Mouse (Mus musculus) midbrain, postnatal 0 days (tissue): ENCODE results near the gene Krt78. TPM values are rescaled to one million over a fixed set of nuclear protein-coding genes. Genes with fewer than 3 reads are reported as not detected.

Source experiments
- ATAC-seq: fragments of 200-750 bp; cut with Nextera tagmentation; 2 replicates; pipeline ENCODE4 v1.8.0; 2017; ENCODE audit warnings: moderate number of reproducible peaks, mild to moderate bottlenecking, moderate TSS enrichment, moderate library complexity; ENCODE audit not compliant: low FRiP score
- DNase-seq: peaks from one replicate; pipeline ENCODE4 v3.0.0-alpha.2; 2015; ENCODE audit warnings: low spot score
- H3K27ac ChIP-seq: fragments of 300-500 bp; sonication (generic); 2 replicates; pipeline ENCODE4 v1.5.1; 2014; ENCODE audit warnings: low read depth, mild to moderate bottlenecking, low read length, mixed read lengths
- H3K27me3 ChIP-seq: fragments of 300-500 bp; sonication (generic); 2 replicates; pipeline ENCODE4 v1.6.1; 2014; ENCODE audit warnings: low read length, control low read depth, mixed read lengths; ENCODE audit not compliant: insufficient read depth
- H3K36me3 ChIP-seq: fragments of 300-500 bp; sonication (generic); 2 replicates; pipeline ENCODE4 v1.6.1; 2014; ENCODE audit warnings: low read length, control low read depth, mixed read lengths; ENCODE audit not compliant: insufficient read depth
- H3K4me1 ChIP-seq: fragments of 300-500 bp; sonication (generic); 2 replicates; pipeline ENCODE4 v1.6.1; 2014; ENCODE audit warnings: mild to moderate bottlenecking, control low read depth, antibody characterized with exemption, low read length, mixed read lengths; ENCODE audit not compliant: insufficient read depth
- H3K4me2 ChIP-seq: fragments of 300-500 bp; sonication (generic); 2 replicates; pipeline ENCODE4 v1.6.1; 2014; ENCODE audit warnings: low read depth, mild to moderate bottlenecking, low read length, mixed read lengths; ENCODE audit not compliant: poor library complexity, severe bottlenecking
- H3K4me3 ChIP-seq: fragments of 300-500 bp; sonication (generic); 2 replicates; pipeline ENCODE4 v1.5.1; 2014; ENCODE audit warnings: low read depth, mild to moderate bottlenecking, low read length, moderate library complexity
- H3K9ac ChIP-seq: fragments of 300-500 bp; sonication (generic); replicated peaks from 2 replicates; pipeline ENCODE4 v1.6.1; 2014; ENCODE audit warnings: mild to moderate bottlenecking, low read length, moderate library complexity, mixed read lengths; ENCODE audit not compliant: poor library complexity, severe bottlenecking
- H3K9me3 ChIP-seq: fragments of 300-500 bp; sonication (generic); 2 replicates; pipeline ENCODE4 v1.6.1; 2016; ENCODE audit warnings: low read length, control low read depth
- CTCF ChIP-seq: IDR thresholded peaks from 2 replicates; pipeline ENCODE4 v1.5.1; 2016; ENCODE audit warnings: antibody characterized with exemption, mild to moderate bottlenecking
- WGBS: fragments of 180-500 bp; shearing (Covaris S2); extraction: QIAGEN DNeasy Blood & Tissue Kit; methylation state at CpG from one replicate; pipeline ENCODE4 v1.1.7; 2014; 5-methylcytosine and 5-hydroxymethylcytosine counted together
- polyA plus RNA-seq: library from polyadenylated mRNA; unstranded; fragments of >200 nt; fragmentation: Nextera tagmentation; extraction: Ambion mirVana; gene quantifications from 2 replicates; pipeline ENCODE4 v1.2.1, GENCODE M21; 2015
- total RNA-seq: library from RNA; depleted of rRNA; stranded (reverse); fragments of >200 nt; gene quantifications from 2 replicates; pipeline ENCODE4 v1.2.3, GENCODE M21; 2014

The Krt78 gene
- total and polyA plus RNA-seq, 2 experiments from 2014 or later = 0.49 TPM; not detected in 1

DNA sequence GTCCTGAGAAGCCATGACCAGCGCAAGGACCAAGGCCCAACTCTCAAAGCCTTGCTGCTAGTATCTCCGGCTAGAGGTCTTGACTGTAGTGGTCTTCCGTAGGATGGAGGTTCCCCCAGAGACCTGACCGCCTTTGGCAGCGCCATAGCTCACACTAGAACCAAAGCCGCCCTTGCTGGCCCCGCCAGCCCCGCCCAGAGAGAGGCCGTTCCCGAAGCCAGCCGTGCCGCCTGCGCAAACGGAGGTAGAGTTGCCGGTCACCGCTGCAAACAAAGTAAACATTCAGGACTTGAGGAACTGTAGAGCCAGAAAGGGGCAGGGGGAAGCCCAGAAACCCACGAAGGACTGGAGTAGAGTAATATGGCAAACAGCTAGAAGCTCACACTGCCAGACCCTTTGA, 24.4 kb downstream of the Krt78 start:
- 7% methylated on average over 17 of the region's 17 CpGs for WGBS
- DNase-seq (no peak), ATAC-seq (no peak)
- no peak for TF ChIP-seq CTCF
- Histone ChIP-seq H3K9me3 (no peaks in the 10 kb centered on the region), H3K36me3 (no peaks in the 10 kb centered on the region), H3K27ac (no peak overlapping the region), H3K4me1 (no peaks in the 10 kb centered on the region), H3K4me2 (peak overlapping the region; percentile 4; the same call in 1 of the 2 replicates), H3K27me3 (peaks cover 8% of the 10 kb centered on the region; the same call in 1 of the 2 replicates), H3K9ac (no peak overlapping the region), H3K4me3 (no peak overlapping the region)

- no peaks in the 10 kb centered on the region for H3K36me3 ChIP-seq
- TF ChIP-seq CTCF = no peak
- 28% methylated on average over 9 of the region's 9 CpGs for WGBS
Observed at GRCm38 (mm10) chr15:101929087-101929486, 25.0 kb downstream of the Krt78 start.

DNA sequence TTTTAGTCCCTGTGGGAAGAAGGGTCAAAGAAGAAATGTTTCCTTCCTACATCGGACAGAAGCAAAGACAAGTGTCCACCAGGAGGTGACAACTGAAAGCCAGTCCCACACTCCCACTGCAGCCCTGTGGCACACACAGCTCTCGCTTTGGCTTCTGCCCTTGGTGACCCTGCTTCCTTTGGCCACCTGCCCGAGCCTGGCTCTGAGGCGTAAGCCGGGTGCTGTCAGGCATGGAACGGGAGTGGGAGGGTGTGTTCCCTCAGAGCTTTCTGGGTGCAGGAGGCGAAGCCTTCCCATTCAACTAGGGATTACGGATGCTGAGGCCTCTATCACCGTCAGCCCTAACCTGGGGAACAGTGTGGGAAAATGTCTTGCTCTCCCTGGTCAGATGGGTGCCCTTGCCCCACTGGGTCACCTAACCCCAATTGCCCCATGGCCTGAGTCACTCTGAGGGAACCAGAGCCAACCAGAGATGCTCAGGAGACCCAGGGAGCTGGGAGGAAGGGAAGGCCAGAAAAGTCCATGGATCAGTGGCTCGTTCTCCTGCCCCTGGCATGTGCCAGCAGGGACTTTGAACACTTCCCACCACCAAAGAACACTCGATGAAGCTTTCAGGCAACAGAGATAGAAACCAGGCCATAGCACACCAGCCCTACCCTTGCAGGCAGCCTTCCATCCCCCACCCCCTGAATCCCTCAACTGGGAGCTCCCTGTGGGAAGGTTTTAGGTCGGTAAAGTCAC, 26.6 kb downstream of the Krt78 start:
- H3K36me3 ChIP-seq = no peaks in the 10 kb centered on the region
- H3K9ac ChIP-seq = no peak overlapping the region
- no peak for TF ChIP-seq CTCF
- no peaks in the 10 kb centered on the region for H3K4me1 ChIP-seq
- DNase-seq (no peak), ATAC-seq (no peak)
- no peaks in the 10 kb centered on the region for H3K9me3 ChIP-seq
- H3K4me2 ChIP-seq = no peak overlapping the region
- H3K4me3 ChIP-seq = no peak overlapping the region
- peaks cover 8% of the 10 kb centered on the region; the same call in 1 of the 2 replicates for H3K27me3 ChIP-seq
- no peak overlapping the region for H3K27ac ChIP-seq
- 64% methylated on average over 12 of the region's 12 CpGs for WGBS

More at GRCm38 (mm10) chr15:101929087-101929486, 25.0 kb downstream of the Krt78 start:
- H3K9ac ChIP-seq = no peak overlapping the region
- H3K27ac ChIP-seq = no peak overlapping the region
- peaks cover 8% of the 10 kb centered on the region; the same call in 1 of the 2 replicates for H3K27me3 ChIP-seq
- no peak overlapping the region for H3K4me2 ChIP-seq
- H3K4me1 ChIP-seq = no peaks in the 10 kb centered on the region
- ATAC-seq (no peak), DNase-seq (no peak)
- no peaks in the 10 kb centered on the region for H3K9me3 ChIP-seq
- no peak overlapping the region for H3K4me3 ChIP-seq

DNA sequence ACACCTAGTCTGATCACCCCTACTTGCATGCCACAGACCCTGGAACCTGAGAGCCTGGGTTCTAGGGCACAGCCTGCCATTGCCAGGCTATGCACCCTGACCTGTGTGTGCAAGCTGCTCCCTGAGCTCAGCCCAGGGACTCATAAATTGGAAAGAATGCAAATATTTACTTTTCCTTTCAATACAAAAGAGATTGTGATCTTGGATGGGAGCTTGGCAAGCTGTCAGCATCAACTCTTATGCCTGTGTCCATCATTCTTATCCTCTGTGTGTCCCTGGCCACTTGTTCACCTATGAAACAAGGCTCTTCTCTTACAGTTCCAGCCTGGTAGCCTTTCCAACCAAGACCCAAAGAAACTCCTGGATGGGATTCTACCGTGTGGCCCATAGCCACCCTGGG, 29.0 kb downstream of the Krt78 start:
- no peak for TF ChIP-seq CTCF
- no peaks in the 10 kb centered on the region for H3K27me3 ChIP-seq
- no peak overlapping the region for H3K9ac ChIP-seq
- H3K4me2 ChIP-seq = no peak overlapping the region
- ATAC-seq (no peak), DNase-seq (no peak)
- H3K4me3 ChIP-seq = no peak overlapping the region
- no peaks in the 10 kb centered on the region for H3K9me3 ChIP-seq
- 90% methylated on average over 1 of the region's 1 CpGs for WGBS
- no peaks in the 10 kb centered on the region for H3K4me1 ChIP-seq
- H3K36me3 ChIP-seq = no peaks in the 10 kb centered on the region
- H3K27ac ChIP-seq = no peak overlapping the region

DNA sequence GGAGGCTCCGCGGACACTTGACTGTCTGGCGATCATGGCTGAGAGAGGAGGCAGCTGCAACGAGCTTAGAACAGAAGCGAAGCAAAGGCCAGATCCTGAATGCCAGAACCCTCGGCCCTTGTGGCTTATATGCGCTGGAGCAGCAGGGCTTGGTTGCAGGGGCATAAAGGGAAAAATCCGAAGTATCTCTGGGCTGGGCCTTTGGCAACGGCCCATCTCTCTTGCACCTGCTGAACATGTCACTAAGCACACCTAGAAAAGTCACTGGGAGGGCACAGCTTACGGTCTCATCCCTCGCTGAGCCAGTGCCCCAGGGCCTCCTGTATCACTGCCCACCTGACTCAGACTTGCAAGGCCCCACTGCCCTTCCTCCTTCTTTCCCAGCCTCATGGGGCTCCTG, 29.5 kb downstream of the Krt78 start, which contains the start of gene Krt4:
TSS of gene Krt4 (minus strand) at position 101 of the 400 bp plus-strand sequence.
- ATAC-seq (no peak), DNase-seq (no peak)
- Histone ChIP-seq H3K27ac (no peak within 1 kb of the TSS), H3K4me1 (no peaks in the 10 kb centered on the region), H3K36me3 (no peaks in the 10 kb centered on the region), H3K4me2 (no peak within 1 kb of the TSS), H3K9me3 (no peaks in the 10 kb centered on the region), H3K4me3 (no peak within 1 kb of the TSS), H3K9ac (no peak within 1 kb of the TSS), H3K27me3 (no peaks in the 10 kb centered on the region)
- WGBS = 80% methylated on average over 11 of the region's 11 CpGs
- TF ChIP-seq CTCF = no peak

DNA sequence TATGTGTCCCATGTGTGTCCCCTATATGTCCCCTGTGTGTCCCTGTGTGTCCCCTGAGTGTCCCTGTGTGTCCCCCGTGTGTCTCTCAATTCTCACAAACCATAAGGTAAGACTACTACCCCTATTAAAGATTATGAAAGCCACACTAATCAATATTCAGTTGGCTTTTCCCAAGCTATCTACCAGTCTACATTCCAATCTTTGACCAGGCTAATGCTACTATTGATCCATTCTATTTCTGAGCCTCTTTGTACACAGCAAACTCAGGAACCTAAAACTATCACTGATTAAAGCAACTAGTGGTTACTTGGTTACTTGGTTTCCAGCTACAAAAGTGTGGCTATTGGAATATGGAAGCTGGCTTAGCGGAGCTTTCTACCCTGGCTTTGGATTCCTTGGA, 31.8 kb downstream of the Krt78 start:
- no peaks in the 10 kb centered on the region for H3K36me3 ChIP-seq
- no peaks in the 10 kb centered on the region for H3K27me3 ChIP-seq
- H3K4me3 ChIP-seq = no peak overlapping the region
- no peak overlapping the region for H3K4me2 ChIP-seq
- WGBS = 89% methylated on average over 2 of the region's 2 CpGs
- no peak overlapping the region for H3K27ac ChIP-seq
- DNase-seq (no peak), ATAC-seq (no peak)
- H3K4me1 ChIP-seq = no peaks in the 10 kb centered on the region
- H3K9ac ChIP-seq = no peak overlapping the region
- no peak for TF ChIP-seq CTCF
- H3K9me3 ChIP-seq = no peaks in the 10 kb centered on the region
